Mouse (Mus musculus) thymus, postnatal 0 days (tissue): ENCODE results near the gene Swap70. TPM values are rescaled to one million over a fixed set of nuclear protein-coding genes. Genes with fewer than 3 reads are reported as not detected.

ENCODE experiments used
- DNase-seq: peaks from one replicate; pipeline ENCODE4 v3.0.0-alpha.2; 2015; ENCODE audit warnings: low spot score
- polyA plus RNA-seq: library from polyadenylated mRNA; unstranded; fragments of >200 nt; fragmentation: Nextera tagmentation; extraction: Ambion mirVana; gene quantifications from 2 replicates; pipeline ENCODE4 v1.2.1, GENCODE M21; 2015

Swap70 gene
- polyA plus RNA-seq, 1 experiment from 2014 or later: 25.5 TPM

GRCm38 (mm10) chr7:110298739-110299410, 77.4 kb downstream of the Swap70 start:
- DNase-seq: no peak

GRCm38 (mm10) chr7:110302886-110303285, 81.4 kb downstream of the Swap70 start:
- no peak for DNase-seq

GRCm38 (mm10) chr7:110305486-110305885, 84.0 kb downstream of the Swap70 start:
- no peak for DNase-seq

GRCm38 (mm10) chr7:110306281-110306680, 84.8 kb downstream of the Swap70 start:
- DNase-seq: no peak

- DNase-seq: no peak
Observed at GRCm38 (mm10) chr7:110307741-110308140, 86.2 kb downstream of the Swap70 start.

GRCm38 (mm10) chr7:110309246-110309645, 87.7 kb downstream of the Swap70 start:
- no peak for DNase-seq

- DNase-seq: no peak
Observed at GRCm38 (mm10) chr7:110313392-110314055, 92.0 kb downstream of the Swap70 start.

- DNase-seq: no peak
Observed at GRCm38 (mm10) chr7:110314401-110314890, 92.9 kb downstream of the Swap70 start.

- DNase-seq: no peak
Observed at GRCm38 (mm10) chr7:110315352-110315751, 93.8 kb downstream of the Swap70 start.

GRCm38 (mm10) chr7:110317412-110317811, 95.9 kb downstream of the Swap70 start:
- no peak for DNase-seq

- DNase-seq: no peak
Observed at GRCm38 (mm10) chr7:110318971-110319519, 97.5 kb downstream of the Swap70 start.

- DNase-seq: no peak
Observed at GRCm38 (mm10) chr7:110321106-110321505, 99.6 kb downstream of the Swap70 start.

GRCm38 (mm10) chr7:110324852-110325251, 103.3 kb downstream of the Swap70 start:
- no peak for DNase-seq

- no peak for DNase-seq
Observed at GRCm38 (mm10) chr7:110325381-110326110, 104.0 kb downstream of the Swap70 start.

Other genes starting within 250 kb of the Swap70 start
- 47.7 and 48.8 TPM in 2 replicates for gene Tmem41b, start 234.8 kb upstream of the Swap70 start, polyA plus RNA-seq
- 24.6 and 27.0 TPM in 2 replicates for gene Ipo7, start 203.4 kb upstream of the Swap70 start, polyA plus RNA-seq
- gene Zfp143, start 160.5 kb upstream of the Swap70 start, polyA plus RNA-seq: 21.6 and 21.9 TPM in 2 replicates
- gene Wee1, start 99.7 kb upstream of the Swap70 start, polyA plus RNA-seq: 15.9 and 17.0 TPM in 2 replicates